Mouse (Mus musculus) heart, adult 2 months (tissue): Measurements from ENCODE around the gene Rimbp2. TPM values are rescaled to one million over a fixed set of nuclear protein-coding genes. Genes with fewer than 3 reads are reported as not detected.

Source experiments
- DNase-seq, 2 experiments: peaks; one replicate each; pipeline ENCODE4 v3.0.0; 2021
- H3K27ac ChIP-seq: fragments of 200-600 bp; 2 replicates; pipeline ENCODE4 v1.8.1; 2022
- H3K27me3 ChIP-seq: fragments of 200-500 bp; 2 replicates; pipeline ENCODE4 v1.6.1; 2012; ENCODE audit warnings: mild to moderate bottlenecking, low read length, inconsistent platforms, mixed read lengths; ENCODE audit not compliant: control insufficient read depth, insufficient read depth
- H3K36me3 ChIP-seq: fragments of 200-500 bp; 2 replicates; pipeline ENCODE4 v1.6.1; 2012; ENCODE audit warnings: low read length, inconsistent platforms; ENCODE audit not compliant: control insufficient read depth, insufficient read depth
- H3K4me1 ChIP-seq: fragments of 200-500 bp; 2 replicates; pipeline ENCODE4 v1.6.1; 2011; ENCODE audit warnings: low read length; ENCODE audit not compliant: control insufficient read depth, insufficient read depth
- H3K4me3 ChIP-seq: fragments of 200-600 bp; 2 replicates; pipeline ENCODE4 v1.8.1; 2022
- H3K79me2 ChIP-seq: fragments of 200-500 bp; replicated peaks from 2 replicates; pipeline ENCODE4 v1.6.1; 2012; ENCODE audit warnings: mild to moderate bottlenecking, inconsistent platforms, low read length, moderate library complexity, mixed read lengths; ENCODE audit not compliant: control insufficient read depth, insufficient read depth
- H3K9ac ChIP-seq: fragments of 200-500 bp; 2 replicates; pipeline ENCODE4 v1.6.1; 2012; ENCODE audit warnings: low read depth, mild to moderate bottlenecking, control low read depth, inconsistent platforms, low read length, mixed read lengths
- CTCF ChIP-seq: fragments of 200-600 bp; IDR thresholded peaks from 2 replicates; pipeline ENCODE4 v1.8.1; 2022; ENCODE audit warnings: antibody characterized with exemption, mild to moderate bottlenecking, moderate library complexity
- EP300 ChIP-seq: fragments of 200-500 bp; IDR thresholded peaks from 2 replicates; pipeline ENCODE4 v1.6.1; 2011; ENCODE audit warnings: low read depth, low read length, control low read depth; ENCODE audit not compliant: insufficient read depth
- POLR2A ChIP-seq: fragments of 200-500 bp; IDR thresholded peaks from 2 replicates; pipeline ENCODE4 v1.6.1; 2011; ENCODE audit warnings: mild to moderate bottlenecking, low read depth, low read length, control low read depth; ENCODE audit not compliant: insufficient read depth
- WGBS: fragments of 180-500 bp; shearing (Covaris S2); methylation state at CpG from one replicate; pipeline ENCODE4 v1.1.7; 2018; 5-methylcytosine and 5-hydroxymethylcytosine counted together
- intact Hi-C: fragments of 180-260 bp; cut with DNase I; formaldehyde crosslinking; loops from one replicate; pipeline ENCODE4 v1.15.1; 2025
- long read RNA-seq: library from polyadenylated mRNA; stranded (forward); transcript quantifications from one replicate; pipeline ENCODE4 v2.0.0, GENCODE M21; 2021
- polyA plus RNA-seq: library from polyadenylated mRNA; depleted of rRNA; stranded (reverse); fragments of >200 nt; gene quantifications from 2 replicates; pipeline ENCODE4 v1.2.3, GENCODE M21; 2012; rRNA removed
- total RNA-seq, 2 experiments: library from RNA; stranded (reverse); gene quantifications; 2 replicates each; pipeline ENCODE4 v1.2.3; 2021

Gene Rimbp2
- total RNA-seq (under 1 TPM in 1 of 2 experiments, not detected in 1; 0.07 TPM), polyA plus RNA-seq (0.06 and 0.15 TPM in 2 replicates)
- long read RNA-seq: 0 reads

DNA sequence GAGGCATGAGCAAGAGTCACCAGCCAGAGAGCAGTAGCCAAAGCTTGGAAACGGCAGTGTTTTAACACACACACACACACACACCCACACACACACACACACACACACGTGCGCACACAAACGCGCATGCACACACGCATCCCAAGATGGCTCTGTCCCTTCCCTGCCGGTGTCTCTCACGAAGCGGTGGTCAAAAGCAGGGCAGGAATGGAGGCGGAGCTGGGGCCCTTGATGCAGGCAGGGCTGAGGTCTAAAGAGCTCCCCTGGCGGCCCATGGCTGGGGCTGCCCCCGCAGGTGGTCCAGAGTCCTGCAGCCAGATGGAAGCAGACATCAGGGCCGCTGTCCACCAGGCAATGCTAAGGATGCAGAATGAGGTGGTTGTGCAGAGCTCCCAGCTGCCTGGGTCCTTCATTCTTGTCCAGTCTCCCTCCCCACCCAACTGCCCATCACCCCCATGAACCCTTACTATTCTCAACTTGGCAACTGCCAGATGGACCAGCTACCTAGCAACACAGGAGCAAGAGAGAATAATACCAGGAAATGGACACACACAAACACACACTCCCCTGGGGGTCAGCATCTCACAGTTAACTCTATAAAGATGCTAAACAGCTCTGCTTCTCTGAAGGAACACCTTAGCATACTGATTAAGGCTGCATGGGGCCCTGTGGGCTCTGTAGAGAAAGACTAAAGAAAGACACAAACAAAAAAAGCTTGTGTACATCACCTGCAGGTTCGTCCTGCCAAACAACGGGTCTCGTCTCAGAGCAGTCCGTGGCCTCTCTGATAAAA lies at the start of gene Rimbp2:
TSS of gene Rimbp2 (minus strand) at position 209 of the 793 bp plus-strand sequence.
- intact Hi-C loops: no loop called here
- no peak for DNase-seq
- Histone ChIP-seq H3K4me3 (no peak within 1 kb of the TSS), H3K9ac (no peak within 1 kb of the TSS), H3K36me3 (no peaks in the 10 kb centered on the region), H3K4me1 (no peaks in the 10 kb centered on the region), H3K79me2 (no peaks in the 10 kb centered on the region), H3K27me3 (no peaks in the 10 kb centered on the region), H3K27ac (no peak within 1 kb of the TSS)
- TF ChIP-seq CTCF (no peak), POLR2A (no peak), EP300 (no peak)
- WGBS: 12% methylated on average over 17 of the region's 17 CpGs

DNA sequence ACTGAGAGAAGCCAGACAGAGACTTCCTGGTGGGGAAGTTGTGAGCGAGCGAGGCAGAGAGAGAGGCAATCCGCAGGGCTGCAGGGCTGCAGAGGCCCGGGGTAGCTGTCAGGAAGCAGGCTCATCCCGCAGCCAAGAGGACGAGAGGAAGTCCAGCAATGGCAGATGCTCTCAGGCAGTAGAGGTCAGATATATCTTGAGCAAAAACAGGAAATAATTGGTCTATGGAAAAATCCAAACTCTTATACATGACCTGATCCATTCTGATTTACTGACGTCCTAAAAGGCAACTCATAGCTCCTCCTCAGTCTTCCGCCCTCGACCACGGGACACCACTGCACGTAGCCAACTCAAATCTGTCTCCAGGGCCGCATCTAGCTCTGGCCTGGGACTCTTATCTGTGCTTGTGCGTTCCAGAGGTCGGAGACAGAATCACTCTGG lies 49.3 kb upstream of the Rimbp2 start:
- H3K4me1 ChIP-seq: peaks cover 18% of the 10 kb centered on the region
- intact Hi-C loops: no loop called here
- no peaks in the 10 kb centered on the region for H3K79me2 ChIP-seq
- peak; percentile 53 to 58 for DNase-seq
- TF ChIP-seq CTCF: no peak
- peak; percentile 43 for TF ChIP-seq EP300
- 0 out of 2 replicates have a peak, but pooled peaks have one; percentile 31 for TF ChIP-seq POLR2A
- peak overlapping the region; percentile 4; the same call in 1 of the 2 replicates for H3K9ac ChIP-seq
- WGBS: 6% methylated on average over 14 of the region's 14 CpGs
- H3K36me3 ChIP-seq: no peaks in the 10 kb centered on the region
- no peaks in the 10 kb centered on the region for H3K27me3 ChIP-seq
- H3K27ac ChIP-seq: peak overlapping the region; percentile 67
- H3K4me3 ChIP-seq: peak overlapping the region; percentile 21; the same call in 1 of the 2 replicates

DNA sequence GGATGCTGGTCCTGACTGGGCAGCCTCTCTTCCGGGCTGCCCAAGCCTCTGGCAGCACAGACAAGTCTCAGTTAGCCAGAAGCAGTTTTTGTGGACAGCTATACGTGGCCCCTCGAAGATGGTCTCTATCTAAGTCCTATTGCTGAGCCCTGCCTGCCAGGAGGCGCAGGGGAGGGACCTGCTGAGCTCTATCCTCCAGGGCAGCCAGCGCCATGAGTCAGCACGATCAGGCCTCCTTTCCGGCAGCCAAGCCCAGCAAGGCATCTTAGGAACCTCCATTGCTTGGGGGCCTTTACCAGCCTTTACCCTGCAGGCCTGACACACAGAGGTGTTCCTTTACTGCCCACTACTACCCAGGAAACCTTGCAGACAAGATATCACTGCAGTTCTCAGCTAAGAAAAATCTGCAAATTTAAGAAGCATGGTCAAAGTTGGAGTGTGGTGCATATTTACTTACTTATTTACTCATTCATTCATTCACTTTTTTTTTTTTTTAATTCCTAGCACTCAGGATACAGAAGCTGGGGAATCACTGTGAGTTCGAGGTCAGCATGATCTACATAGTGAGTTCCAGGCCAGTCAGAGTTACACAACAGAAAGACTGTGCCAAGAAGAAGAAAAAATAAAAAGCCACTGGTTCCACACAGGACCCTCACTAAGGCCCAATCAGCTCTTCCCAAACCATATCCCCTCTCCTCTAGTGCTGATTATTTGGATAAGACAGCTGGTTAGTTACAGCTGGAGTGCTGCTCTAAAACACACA lies 47.6 kb upstream of the Rimbp2 start:
- peak; percentile 46 for DNase-seq
- Histone ChIP-seq H3K4me1 (peaks cover 12% of the 10 kb centered on the region), H3K79me2 (no peaks in the 10 kb centered on the region), H3K4me3 (no peak overlapping the region), H3K27ac (no peak overlapping the region), H3K27me3 (no peaks in the 10 kb centered on the region), H3K36me3 (no peaks in the 10 kb centered on the region), H3K9ac (no peak overlapping the region)
- WGBS: 35% methylated on average over 8 of the region's 8 CpGs
- no peak for TF ChIP-seq POLR2A
- TF ChIP-seq EP300: no peak
- no peak for TF ChIP-seq CTCF
- intact Hi-C loops: no loop called here

DNA sequence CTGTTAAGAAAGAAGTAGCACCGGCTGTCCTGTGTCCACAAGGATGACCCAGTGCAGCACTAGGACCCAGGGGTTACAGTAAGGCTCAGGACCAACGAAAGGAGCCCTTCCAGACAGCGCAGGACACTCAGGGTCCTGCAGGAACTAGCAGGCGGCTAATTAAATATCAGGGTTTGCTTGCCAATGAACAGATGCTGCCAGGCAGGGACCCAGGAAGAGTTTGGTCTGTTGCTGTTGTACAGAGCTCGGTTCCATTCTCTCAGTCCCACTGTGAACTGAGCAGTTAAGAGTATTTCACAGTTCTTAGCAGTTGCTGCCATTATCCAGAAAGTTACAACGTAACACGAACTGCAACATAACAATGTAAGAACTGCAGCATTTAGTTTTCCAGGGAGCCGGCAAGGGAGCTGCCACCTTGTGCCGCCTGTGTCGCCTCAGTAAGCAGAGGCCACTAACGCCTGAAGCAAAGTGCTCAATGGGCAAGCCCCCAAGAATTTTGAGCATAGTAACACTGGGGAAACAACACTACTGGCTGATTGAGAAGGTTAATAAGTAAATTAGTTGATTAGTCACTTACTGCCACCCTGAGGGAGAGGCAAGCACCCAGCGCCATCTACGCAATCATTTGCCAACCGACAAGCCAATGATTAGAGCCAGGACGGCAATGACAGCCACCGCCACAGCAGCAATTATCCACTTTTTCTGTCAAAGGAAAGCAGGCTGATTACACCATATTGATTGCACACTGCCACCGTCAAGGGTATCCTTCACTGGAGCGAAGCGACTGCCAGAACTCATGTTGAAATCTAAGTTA lies 34.1 kb upstream of the Rimbp2 start:
- Histone ChIP-seq H3K36me3 (no peaks in the 10 kb centered on the region), H3K9ac (no peak overlapping the region), H3K27ac (no peak overlapping the region), H3K27me3 (no peaks in the 10 kb centered on the region), H3K4me3 (no peak overlapping the region), H3K79me2 (no peaks in the 10 kb centered on the region), H3K4me1 (no peaks in the 10 kb centered on the region)
- DNase-seq: no peak
- intact Hi-C loops: no loop called here
- TF ChIP-seq POLR2A (no peak), EP300 (no peak), CTCF (no peak)
- WGBS: 90% methylated on average over 19 of the region's 19 CpGs

DNA sequence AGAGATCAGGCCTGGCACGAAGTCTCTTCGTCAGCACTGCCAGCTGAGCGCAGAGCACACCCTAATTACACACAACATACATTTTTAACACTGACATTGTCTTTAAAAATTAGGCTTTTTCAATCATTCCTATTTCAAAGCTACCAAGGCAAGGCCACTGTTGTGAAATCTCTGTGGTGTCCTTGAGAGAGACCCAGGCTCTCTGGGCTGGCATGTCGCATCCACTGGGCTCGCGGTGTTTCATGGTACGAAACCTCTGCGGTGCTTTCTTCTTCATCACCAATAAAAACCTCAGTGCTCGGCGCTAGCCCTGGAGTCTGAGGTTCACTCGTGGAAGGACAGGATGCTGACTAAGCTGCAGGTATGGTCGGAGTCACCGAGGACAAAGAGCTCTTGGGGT lies 32.7 kb upstream of the Rimbp2 start:
- intact Hi-C loops: no loop called here
- Histone ChIP-seq H3K79me2 (no peaks in the 10 kb centered on the region), H3K27ac (no peak overlapping the region), H3K36me3 (no peaks in the 10 kb centered on the region), H3K4me1 (no peaks in the 10 kb centered on the region; the same call in 1 of the 2 replicates), H3K27me3 (no peaks in the 10 kb centered on the region), H3K4me3 (no peak overlapping the region), H3K9ac (no peak overlapping the region)
- WGBS: 96% methylated on average over 13 of the region's 13 CpGs
- DNase-seq: no peak
- TF ChIP-seq CTCF (no peak), EP300 (no peak), POLR2A (no peak)
